Mouse (Mus musculus) embryonic fibroblast, embryonic 13.5 days (primary cell): ENCODE data around the gene Togaram2.

Experiments
- CTCF ChIP-seq: IDR thresholded peaks from 2 replicates; pipeline ENCODE4 v1.5.1; 2011; ENCODE audit warnings: mild to moderate bottlenecking, control low read depth, low read length, moderate library complexity, borderline replicate concordance; ENCODE audit not compliant: insufficient read depth
- POLR2A ChIP-seq: IDR thresholded peaks from 2 replicates; pipeline ENCODE4 v1.6.1; 2011; ENCODE audit warnings: low read depth, mild to moderate bottlenecking, control low read depth, low read length, moderate library complexity

DNA sequence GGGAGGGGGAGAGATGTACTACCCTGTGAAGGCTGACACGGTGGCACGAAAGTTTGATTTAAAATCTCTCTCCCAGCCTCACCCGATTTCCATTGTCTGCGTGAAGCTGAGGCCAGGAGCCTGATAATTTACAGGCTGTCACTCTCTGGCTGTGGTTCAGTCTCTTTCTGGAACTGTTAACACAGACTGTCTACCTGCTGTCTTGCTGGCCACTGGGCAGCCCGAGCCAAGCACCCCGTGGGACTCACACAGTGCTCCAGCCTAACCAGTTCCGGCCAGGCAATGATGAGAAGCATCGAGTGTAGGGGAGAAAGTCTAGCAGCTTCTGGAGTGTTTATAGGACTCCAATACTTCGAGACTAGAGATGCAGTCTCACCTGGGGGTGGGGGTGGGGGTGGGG lies 73.1 kb downstream of the Togaram2 start:
- no peak for TF ChIP-seq CTCF
- TF ChIP-seq POLR2A: no peak
